Mouse (Mus musculus): ENCODE measurements around the gene Fcho2.
"Not testable (repeated sequence)": the region's sequence is repeated elsewhere in the genome, so short reads cannot be mapped to it uniquely, and the experiment has no call there.

Fcho2 gene

DNA sequence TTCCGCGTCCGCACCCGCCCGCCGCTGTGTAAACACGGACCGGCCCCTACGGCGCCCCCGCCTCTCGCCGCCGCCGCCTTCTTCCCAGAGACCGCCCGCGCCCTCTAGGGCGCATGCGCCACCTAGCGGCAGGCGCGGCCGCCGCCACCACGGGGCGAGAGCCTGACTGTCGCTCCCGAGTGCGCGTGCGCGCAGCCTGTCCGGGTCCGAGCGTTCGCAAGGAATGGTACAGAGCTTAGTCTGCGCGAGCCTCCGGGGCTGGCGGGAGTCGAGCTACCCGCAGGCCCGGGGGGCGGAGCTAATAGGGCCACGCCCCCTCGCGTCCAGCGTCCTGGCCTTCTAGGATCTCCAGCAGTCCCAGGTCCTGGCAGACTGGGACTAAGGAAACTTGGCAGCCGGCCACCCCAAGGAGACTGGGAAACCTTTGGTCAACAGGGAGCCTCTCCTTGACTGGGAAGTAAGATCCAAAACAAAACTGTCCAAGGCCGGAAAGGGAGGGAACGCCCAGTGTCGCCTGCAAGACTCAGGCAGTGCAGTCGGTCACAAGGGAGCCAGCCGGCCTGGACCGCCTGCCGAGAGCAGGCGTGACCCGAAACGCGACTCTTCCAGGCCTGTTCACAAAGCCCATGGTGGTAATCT lies at the start of gene Fcho2:
Gene Fcho2 (minus strand): TSS at position 303 of the 639 bp plus-strand sequence.
- DNase-seq (ENCODE audit: low read depth), result peak; percentile 97

DNA sequence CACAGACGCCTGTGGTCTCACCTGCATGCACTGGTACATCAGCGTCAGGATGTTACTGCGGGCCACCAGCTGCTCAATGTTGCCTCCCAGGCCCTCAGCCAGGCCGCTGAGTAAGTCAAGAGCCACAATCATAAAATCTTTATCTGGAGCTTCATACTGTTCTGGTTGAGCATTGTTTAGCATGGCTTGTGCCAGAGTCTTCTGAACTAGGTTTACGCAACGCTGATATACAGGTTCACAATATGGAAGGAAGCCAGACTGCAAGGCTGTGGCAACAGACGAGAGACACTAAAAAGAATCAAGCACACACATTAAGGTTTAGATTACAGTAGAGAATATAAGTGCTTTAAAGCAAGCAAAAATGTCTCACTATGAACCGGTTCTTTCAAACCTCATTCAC lies 40.0 kb upstream of the Fcho2 start:
- DNase-seq (ENCODE audit: low read depth), result no peak

DNA sequence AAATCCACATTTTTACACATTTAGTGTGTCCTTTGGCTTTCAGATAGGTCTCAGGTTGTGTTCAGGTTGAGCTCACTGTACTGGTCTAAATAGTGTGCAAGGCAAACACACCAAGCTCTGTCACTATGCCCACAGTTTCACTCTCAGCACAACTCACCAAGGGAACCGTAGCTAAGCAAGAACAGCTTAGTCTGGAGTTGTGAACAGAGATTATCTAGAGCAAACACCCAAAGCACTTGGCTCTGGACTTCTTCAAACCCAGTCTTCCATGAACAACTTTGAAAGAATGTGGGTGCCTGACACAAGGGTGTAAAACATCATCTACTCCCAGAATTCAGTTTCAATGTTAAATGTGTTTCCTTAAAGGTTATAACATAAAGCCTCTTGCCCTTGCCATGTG lies 30.5 kb upstream of the Fcho2 start:
- no peak for DNase-seq (ENCODE audit: low read depth)

- no peak for DNase-seq (ENCODE audit: low read depth)
Measured at GRCm38 (mm10) chr13:98836423-98837088, 21.3 kb upstream of the Fcho2 start.

DNA sequence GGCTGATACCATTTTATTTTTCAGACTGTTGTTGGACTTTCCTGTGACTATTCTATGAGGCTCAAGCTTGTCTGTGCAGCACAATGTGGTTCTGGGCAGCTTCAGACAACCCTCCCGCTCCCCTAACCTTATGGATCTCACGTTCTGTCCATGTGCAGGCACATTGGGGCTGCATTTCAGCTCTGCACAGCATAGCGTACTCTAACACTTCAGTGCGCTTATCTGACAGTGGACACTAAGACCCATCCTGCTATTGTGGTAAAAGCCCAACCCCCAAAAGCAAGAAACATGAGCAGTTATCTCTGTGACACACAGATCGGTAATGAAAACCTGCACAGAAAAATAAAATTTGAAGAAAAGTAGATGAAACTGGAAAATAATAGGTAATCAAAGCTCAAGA lies 20.5 kb upstream of the Fcho2 start:
- DNase-seq (ENCODE audit: low read depth), result no peak

GRCm38 (mm10) chr13:98834723-98835122 lies 19.5 kb upstream of the Fcho2 start:
- no peak for DNase-seq (ENCODE audit: low read depth)

DNA sequence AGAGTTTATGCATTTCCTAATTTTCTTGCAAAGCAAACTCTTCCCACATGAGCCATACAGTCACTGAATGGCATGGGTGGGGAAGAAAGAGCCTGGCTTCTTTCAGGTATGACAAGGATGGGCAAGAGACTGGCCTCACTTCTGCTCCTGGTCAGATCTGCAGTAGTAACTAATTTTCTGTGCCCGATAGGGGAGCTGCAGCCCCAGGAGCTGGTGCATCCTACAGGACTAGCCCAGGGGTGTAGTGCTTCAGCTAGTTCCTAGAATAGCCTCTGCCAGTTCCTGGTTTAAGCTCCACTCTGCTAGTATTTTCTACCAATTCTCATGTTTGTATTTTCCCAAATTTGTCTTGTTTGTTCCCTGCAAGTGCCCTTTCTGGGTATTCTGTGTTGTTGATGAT lies 18.9 kb upstream of the Fcho2 start:
- DNase-seq (ENCODE audit: low read depth), result no peak

GRCm38 (mm10) chr13:98832451-98833450 lies 17.5 kb upstream of the Fcho2 start:
- no peak for DNase-seq (ENCODE audit: low read depth)

DNA sequence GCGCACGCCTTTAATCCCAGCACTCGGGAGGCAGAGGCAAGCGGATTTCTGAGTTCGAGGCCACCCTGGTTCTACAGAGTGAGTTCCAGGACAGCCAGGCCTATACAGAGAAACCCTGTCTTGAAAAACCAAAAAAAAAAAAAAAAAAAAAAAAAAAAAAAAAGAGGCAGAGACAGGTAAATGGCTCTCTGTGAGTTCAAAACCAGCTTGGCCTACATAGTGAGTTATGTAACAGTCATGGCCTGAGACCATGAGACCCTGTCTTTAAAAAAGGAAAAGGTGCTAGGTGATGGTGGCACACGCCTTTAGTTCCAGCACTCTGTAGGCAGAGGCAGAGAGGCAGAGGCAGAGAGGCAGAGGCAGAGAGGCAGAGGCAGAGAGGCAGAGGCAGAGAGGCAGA lies 13.8 kb upstream of the Fcho2 start:
- DNase-seq (ENCODE audit: low read depth), result not testable (repeated sequence)

GRCm38 (mm10) chr13:98825574-98825973 lies 10.3 kb upstream of the Fcho2 start:
- DNase-seq (ENCODE audit: low read depth), result no peak

- DNase-seq (ENCODE audit: low read depth), result no peak
Measured at GRCm38 (mm10) chr13:98819094-98819493, 3.8 kb upstream of the Fcho2 start.

- DNase-seq (ENCODE audit: low read depth), result no peak
Measured at GRCm38 (mm10) chr13:98818205-98818604, 3.0 kb upstream of the Fcho2 start.

DNA sequence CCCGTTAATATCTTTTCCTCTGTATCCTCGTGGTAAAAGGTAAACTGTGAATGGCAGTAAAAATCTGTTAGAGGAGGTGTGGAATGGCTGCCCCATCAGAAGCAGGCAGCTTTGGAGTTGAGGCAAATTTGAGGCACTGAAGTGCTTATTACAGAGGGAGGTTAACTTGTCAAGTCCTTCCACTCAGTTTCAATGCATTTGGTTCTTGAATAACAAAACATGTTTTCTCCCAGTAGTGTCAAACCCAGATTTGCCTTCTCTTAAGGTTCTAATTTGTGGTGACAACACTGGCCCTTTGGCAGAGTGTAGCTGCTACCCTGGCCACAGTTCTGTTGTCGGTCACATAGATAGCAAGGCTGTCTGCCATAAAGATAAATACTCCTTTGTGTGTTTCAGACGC lies 2.5 kb upstream of the Fcho2 start:
- DNase-seq (ENCODE audit: low read depth), result no peak

GRCm38 (mm10) chr13:98816981-98817660 lies 1.9 kb upstream of the Fcho2 start:
- DNase-seq (ENCODE audit: low read depth), result not testable (repeated sequence)

GRCm38 (mm10) chr13:98816571-98816970 lies 1.3 kb upstream of the Fcho2 start:
- DNase-seq (ENCODE audit: low read depth), result no peak

- DNase-seq (ENCODE audit: low read depth), result peak; percentile 24
Measured at GRCm38 (mm10) chr13:98814275-98815040, 791 bp downstream of the Fcho2 start.

- no peak for DNase-seq (ENCODE audit: low read depth)
Measured at GRCm38 (mm10) chr13:98813596-98814274, 1.5 kb downstream of the Fcho2 start.

DNA sequence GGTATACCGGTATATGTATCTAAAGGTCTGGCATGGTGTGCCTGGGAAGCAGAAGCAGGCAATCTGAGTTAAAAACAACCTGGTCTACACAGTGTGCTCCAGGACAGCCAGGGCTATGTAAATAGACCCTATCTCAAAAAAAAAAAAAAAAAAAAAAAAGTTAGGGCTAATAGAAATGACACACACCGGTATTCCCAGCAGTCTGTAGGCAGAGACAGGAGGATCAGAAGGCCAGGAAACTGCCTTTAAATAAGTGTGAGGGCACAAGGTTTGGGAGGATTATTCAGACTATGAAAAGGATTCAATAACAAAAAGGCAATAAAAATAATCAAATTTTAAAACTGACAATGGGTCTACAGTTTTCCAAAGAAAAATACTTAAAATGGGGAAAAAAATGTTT lies 2.1 kb downstream of the Fcho2 start:
- DNase-seq (ENCODE audit: low read depth), result no peak

DNA sequence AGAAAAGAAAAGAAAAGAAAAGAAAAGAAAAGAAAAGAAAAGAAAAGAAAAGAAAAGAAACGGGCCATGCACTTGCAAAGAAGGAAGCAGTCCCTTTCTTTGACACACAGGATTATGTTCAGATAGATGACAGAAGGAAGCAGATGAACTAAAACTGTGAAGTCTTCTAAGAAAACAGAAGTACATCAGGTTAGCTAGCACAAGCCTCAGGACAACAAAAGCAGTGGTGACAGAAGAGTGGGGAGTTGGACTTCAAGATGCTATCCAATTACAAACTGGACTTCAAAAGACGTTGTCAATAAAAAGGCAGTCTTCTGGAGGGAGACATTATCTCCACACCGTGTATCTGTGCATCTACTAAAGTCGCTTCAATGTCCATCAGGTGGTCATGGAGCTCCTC lies 3.0 kb downstream of the Fcho2 start:
- DNase-seq (ENCODE audit: low read depth), result no peak

DNA sequence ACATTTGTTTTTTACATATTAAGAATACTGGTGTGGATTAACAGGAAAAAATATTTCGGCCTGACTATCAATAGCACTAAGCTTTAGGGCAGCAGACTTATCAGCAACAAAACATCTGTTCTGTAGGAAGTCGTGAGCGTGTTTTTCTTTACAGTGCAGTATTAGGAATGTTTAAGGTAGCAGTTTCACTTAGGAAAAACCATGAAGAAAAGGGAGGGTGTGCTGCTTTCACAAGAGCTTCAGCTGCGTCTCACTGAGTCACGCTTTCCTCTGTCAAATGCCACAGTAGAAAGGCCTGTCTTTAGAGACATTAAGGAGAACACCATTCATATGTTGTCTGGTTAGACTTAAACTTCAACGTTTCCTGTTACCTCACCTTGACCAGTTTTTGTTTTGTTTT lies 5.1 kb downstream of the Fcho2 start:
- no peak for DNase-seq (ENCODE audit: low read depth)

DNA sequence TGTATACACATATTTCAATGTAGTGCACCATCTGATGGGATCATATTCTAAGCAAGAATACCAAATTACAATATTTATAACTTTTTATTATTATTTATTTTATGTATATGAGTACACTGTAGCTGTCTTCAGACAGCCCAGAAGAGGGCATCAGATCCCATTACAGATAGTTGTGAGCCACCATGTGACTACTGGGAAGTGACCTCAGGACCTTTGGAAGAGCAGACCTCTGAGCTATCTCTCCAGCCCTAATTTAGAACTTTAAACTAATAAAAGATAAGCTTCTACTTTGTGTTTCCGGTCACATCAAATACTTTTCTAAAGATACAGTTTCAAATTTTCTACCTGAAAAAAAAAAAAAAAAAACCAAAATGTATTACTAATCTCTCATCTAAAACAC lies 6.2 kb downstream of the Fcho2 start:
- no peak for DNase-seq (ENCODE audit: low read depth)
